Mouse (Mus musculus): Measurements from ENCODE around the gene Vps29. TPM values are rescaled to one million over a fixed set of nuclear protein-coding genes. Genes with fewer than 3 reads are reported as not detected.

Gene Vps29
- polyA plus RNA-seq, 1 experiment from 2014 or later, result 249 TPM

DNA sequence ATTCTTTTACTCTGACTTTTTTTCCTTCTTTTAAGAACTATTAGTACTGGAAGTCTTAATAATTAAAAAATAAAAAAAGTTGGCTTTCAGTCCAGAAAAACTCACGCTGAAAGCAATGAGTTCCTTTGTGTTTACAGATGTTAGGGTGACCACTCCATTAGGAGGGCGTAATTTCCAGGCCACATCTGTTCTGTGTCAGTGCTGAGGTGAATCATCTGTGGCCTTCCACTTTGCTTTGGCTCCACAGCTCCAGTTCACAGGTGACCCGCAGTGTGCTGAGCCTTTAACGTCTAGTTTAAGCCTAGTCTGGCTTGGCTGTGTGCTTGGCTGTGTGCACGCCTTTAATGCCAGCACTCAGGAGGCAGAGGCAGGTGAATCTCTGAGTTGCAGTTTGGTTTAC, 57.7 kb downstream of the Vps29 start:
- no peak overlapping the region for H3K4me3 ChIP-seq (ENCODE audit: control insufficient read depth in 1 of 2, insufficient read depth in 1 of 2, low read depth in 1 of 2, low read length in 2 of 2)
- H3K4me1 ChIP-seq (ENCODE audit: control insufficient read depth in 2 of 2, insufficient read depth in 2 of 2, low read length in 2 of 2), result no peaks in the 10 kb centered on the region
- H3K4me2 ChIP-seq (ENCODE audit: low read length), result no peak overlapping the region
- peaks cover 19% of the 10 kb centered on the region for H3K36me3 ChIP-seq (ENCODE audit: control insufficient read depth, insufficient read depth, low read length)
- H3K27ac ChIP-seq (replicated peaks in 1 of 2; ENCODE audit: control insufficient read depth in 1 of 2, insufficient read depth in 1 of 2, low read depth in 2 of 2, low read length in 2 of 2), result no peak overlapping the region
- no peaks in the 10 kb centered on the region for H3K27me3 ChIP-seq (ENCODE audit: control insufficient read depth, insufficient read depth, low read length)
- WGBS, result 77% methylated on average over 5 of the region's 5 CpGs
- no peaks in the 10 kb centered on the region for H3K9me3 ChIP-seq (ENCODE audit: control insufficient read depth, low read length)
- no peak overlapping the region for H3K9ac ChIP-seq (ENCODE audit: low read length)
- no peak for ATAC-seq (ENCODE audit: insufficient number of reproducible peaks, insufficient read depth, low FRiP score, low read depth)

DNA sequence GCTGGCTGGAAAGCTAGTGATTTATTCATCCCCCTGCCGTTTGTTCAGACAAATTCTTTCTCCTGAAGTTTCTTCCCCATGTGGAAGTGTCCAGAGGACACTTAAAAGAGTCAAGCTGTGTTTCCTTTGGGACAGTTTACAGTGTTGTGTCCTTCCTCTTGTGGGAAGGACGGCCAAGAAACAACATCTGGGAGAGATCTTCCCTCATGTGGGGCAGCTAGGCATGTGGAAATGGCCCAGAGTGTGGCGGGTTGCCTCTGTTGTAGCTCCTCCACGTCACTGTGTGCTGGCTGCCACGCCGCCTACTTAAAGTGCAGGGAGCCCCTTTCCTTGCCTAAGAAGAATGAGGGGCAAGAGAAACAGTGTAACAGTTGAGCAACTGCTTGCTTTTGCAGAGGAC, 58.7 kb downstream of the Vps29 start:
- Histone ChIP-seq H3K4me3 (ENCODE audit: control insufficient read depth in 1 of 2, insufficient read depth in 1 of 2, low read depth in 1 of 2, low read length in 2 of 2) (no peak overlapping the region), H3K36me3 (ENCODE audit: control insufficient read depth, insufficient read depth, low read length) (peaks cover 13% of the 10 kb centered on the region; the same call in 1 of the 2 replicates), H3K4me2 (ENCODE audit: low read length) (no peak overlapping the region), H3K27ac (replicated peaks in 1 of 2; ENCODE audit: control insufficient read depth in 1 of 2, insufficient read depth in 1 of 2, low read depth in 2 of 2, low read length in 2 of 2) (no peak overlapping the region), H3K27me3 (ENCODE audit: control insufficient read depth, insufficient read depth, low read length) (no peaks in the 10 kb centered on the region), H3K9me3 (ENCODE audit: control insufficient read depth, low read length) (no peaks in the 10 kb centered on the region), H3K9ac (ENCODE audit: low read length) (no peak overlapping the region), H3K4me1 (ENCODE audit: control insufficient read depth in 2 of 2, insufficient read depth in 2 of 2, low read length in 2 of 2) (no peaks in the 10 kb centered on the region)
- ATAC-seq (ENCODE audit: insufficient number of reproducible peaks, insufficient read depth, low FRiP score, low read depth), result no peak
- WGBS, result 61% methylated on average over 6 of the region's 6 CpGs

DNA sequence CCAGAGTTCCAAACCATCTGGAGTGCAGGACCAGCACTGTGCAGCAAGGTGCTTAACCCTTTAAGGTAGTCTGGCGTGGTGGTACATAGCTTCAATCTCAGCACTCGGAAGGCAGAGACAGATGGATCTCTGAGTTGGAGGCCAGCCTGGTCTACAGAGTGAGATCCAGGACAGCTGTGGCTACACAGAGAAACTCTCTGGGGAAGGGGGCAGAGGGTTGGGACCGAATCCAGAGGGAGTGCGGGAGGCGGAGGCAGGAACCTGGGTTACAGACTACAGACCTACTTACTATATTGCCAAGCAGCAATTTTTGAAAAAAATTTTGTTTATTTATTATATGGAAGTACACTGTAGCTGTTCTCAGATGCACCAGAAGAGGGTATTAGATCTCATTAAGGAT, 60.2 kb downstream of the Vps29 start:
- no peak for ATAC-seq (ENCODE audit: insufficient number of reproducible peaks, insufficient read depth, low FRiP score, low read depth)
- H3K4me1 ChIP-seq (ENCODE audit: control insufficient read depth in 2 of 2, insufficient read depth in 2 of 2, low read length in 2 of 2), result no peaks in the 10 kb centered on the region
- no peaks in the 10 kb centered on the region for H3K9me3 ChIP-seq (ENCODE audit: control insufficient read depth, low read length)
- no peak overlapping the region for H3K4me3 ChIP-seq (ENCODE audit: control insufficient read depth in 1 of 2, insufficient read depth in 1 of 2, low read depth in 1 of 2, low read length in 2 of 2)
- no peak overlapping the region for H3K27ac ChIP-seq (replicated peaks in 1 of 2; ENCODE audit: control insufficient read depth in 1 of 2, insufficient read depth in 1 of 2, low read depth in 2 of 2, low read length in 2 of 2)
- no peak overlapping the region for H3K9ac ChIP-seq (ENCODE audit: low read length)
- 92% methylated on average over 5 of the region's 5 CpGs for WGBS
- no peak overlapping the region for H3K4me2 ChIP-seq (ENCODE audit: low read length)
- H3K27me3 ChIP-seq (ENCODE audit: control insufficient read depth, insufficient read depth, low read length), result no peaks in the 10 kb centered on the region
- peaks cover 13% of the 10 kb centered on the region; the same call in 1 of the 2 replicates for H3K36me3 ChIP-seq (ENCODE audit: control insufficient read depth, insufficient read depth, low read length)

Other genes with a start within 250 kb of the Vps29 start
- 0.85 TPM in 1 of 2 replicates, not detected in the other for gene Ccdc63, start 213.5 kb upstream of the Vps29 start, polyA plus RNA-seq (2014; fragmentation: Nextera tagmentation; extraction: Ambion mirVana)
- gene Ppp1cc, start 196.1 kb upstream of the Vps29 start, polyA plus RNA-seq (2014; fragmentation: Nextera tagmentation; extraction: Ambion mirVana), result 229 and 248 TPM in 2 replicates
- 1.2 and 1.6 TPM in 2 replicates for gene Hvcn1, start 147.6 kb upstream of the Vps29 start, polyA plus RNA-seq (2014; fragmentation: Nextera tagmentation; extraction: Ambion mirVana)
- 3.4 and 3.7 TPM in 2 replicates for gene Tctn1, start 89.9 kb upstream of the Vps29 start, polyA plus RNA-seq (2014; fragmentation: Nextera tagmentation; extraction: Ambion mirVana)
- gene Pptc7, start 70.0 kb upstream of the Vps29 start, polyA plus RNA-seq (2014; fragmentation: Nextera tagmentation; extraction: Ambion mirVana), result 13.0 and 16.3 TPM in 2 replicates
- 6.4 and 6.7 TPM in 2 replicates for gene Rad9b, start 136 bp upstream of the Vps29 start, polyA plus RNA-seq (2014; fragmentation: Nextera tagmentation; extraction: Ambion mirVana)
- 52.3 and 59.5 TPM in 2 replicates for gene Gpn3, start 17.5 kb downstream of the Vps29 start, polyA plus RNA-seq (2014; fragmentation: Nextera tagmentation; extraction: Ambion mirVana)
- 55.0 and 64.5 TPM in 2 replicates for gene Fam216a, start 18.0 kb downstream of the Vps29 start, polyA plus RNA-seq (2014; fragmentation: Nextera tagmentation; extraction: Ambion mirVana)
- gene Arpc3, start 37.5 kb downstream of the Vps29 start, polyA plus RNA-seq (2014; fragmentation: Nextera tagmentation; extraction: Ambion mirVana), result 37.9 and 46.4 TPM in 2 replicates
- gene Anapc7, start 67.3 kb downstream of the Vps29 start, polyA plus RNA-seq (2014; fragmentation: Nextera tagmentation; extraction: Ambion mirVana), result 19.8 and 22.3 TPM in 2 replicates
- gene Atp2a2, start 147.9 kb downstream of the Vps29 start, polyA plus RNA-seq (2014; fragmentation: Nextera tagmentation; extraction: Ambion mirVana), result 472 and 483 TPM in 2 replicates

All from heart, embryonic 14.5 days (tissue).